Mouse (Mus musculus) right cerebral cortex, postnatal 36 days (tissue): Measurements from ENCODE around the gene Ankrd26.
A peak's percentile ranks its signal among the peaks of the same experiment; 100 is the strongest.
"Not testable (repeated sequence)": the region's sequence is repeated elsewhere in the genome, so short reads cannot be mapped to it uniquely, and the experiment has no call there.

Source experiments
- DNase-seq, 2 experiments: peaks; one replicate each; pipeline ENCODE4 v3.0.0; 2022; ENCODE audit warnings: low spot score in 2 of 2, mixed read lengths in 1 of 2

Gene Ankrd26

DNA sequence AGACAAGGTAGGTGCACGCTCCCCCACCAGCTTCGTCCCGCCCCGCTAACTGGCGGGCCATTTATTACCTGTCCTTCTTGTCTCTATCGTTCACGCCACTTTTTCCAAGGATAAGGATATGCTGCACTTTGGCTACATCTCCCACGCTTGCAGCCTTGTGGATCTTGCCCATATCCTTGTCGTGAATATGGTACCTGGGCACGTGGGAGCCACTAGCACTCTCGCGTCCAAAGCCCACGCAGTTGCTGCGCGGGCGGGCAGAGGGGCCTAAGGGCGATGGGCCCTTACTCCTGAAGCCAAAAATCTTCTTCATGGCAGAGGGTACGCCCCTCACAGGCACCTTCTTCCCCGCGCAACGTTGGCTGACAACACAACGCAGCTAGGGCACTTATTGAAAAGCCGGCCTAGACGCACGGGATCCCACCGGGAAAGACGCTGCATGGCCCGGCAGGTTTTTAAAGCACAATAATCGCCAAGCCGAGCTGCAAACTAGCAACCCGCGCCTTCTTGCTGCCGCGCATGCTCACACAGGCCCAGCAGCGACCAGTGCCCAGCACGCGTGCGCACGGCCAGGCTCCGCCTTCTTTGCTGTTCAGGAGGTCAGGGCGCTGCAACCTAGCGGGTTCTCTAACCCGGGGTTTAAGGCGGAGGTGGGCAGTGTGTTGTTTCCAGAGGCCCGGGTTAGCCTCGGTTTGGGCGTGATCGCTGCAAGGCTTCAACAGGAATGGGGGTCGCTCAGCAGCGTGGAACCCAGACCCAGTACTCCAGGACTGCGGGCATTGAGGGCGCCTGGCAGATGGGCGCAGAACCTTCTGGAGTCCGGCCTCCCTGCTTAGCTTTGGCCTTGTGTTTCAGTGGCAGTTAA lies at the start of gene Ankrd26:
Gene Ankrd26 (minus strand): TSS at position 482 of the 865 bp plus-strand sequence.
- peak; percentile 86 to 88 for DNase-seq

GRCm38 (mm10) chr6:118608906-118609305 lies 46.9 kb upstream of the Ankrd26 start:
- DNase-seq: no peak

- no peak for DNase-seq
Observed at GRCm38 (mm10) chr6:118605974-118606373, 43.9 kb upstream of the Ankrd26 start.

DNA sequence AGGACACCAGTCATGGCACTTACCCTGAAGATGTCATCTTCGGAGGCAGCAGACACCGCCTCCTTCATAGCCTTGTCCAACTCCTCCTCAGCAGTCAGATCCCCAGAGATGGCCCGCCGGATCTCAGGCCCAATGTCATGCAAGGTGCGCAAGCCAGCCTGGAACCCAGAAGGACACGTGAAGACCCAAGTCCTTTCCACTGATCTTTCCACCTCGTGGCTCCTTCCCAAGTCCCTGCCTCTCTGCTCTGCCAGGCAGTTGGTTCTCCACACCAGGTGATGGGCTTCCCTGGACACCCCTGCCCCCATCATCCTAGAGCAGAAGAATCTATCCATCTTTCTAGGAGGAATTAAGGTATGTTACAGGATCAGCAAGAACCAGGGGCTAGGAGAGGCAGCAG lies 41.8 kb upstream of the Ankrd26 start:
- DNase-seq: no peak

DNA sequence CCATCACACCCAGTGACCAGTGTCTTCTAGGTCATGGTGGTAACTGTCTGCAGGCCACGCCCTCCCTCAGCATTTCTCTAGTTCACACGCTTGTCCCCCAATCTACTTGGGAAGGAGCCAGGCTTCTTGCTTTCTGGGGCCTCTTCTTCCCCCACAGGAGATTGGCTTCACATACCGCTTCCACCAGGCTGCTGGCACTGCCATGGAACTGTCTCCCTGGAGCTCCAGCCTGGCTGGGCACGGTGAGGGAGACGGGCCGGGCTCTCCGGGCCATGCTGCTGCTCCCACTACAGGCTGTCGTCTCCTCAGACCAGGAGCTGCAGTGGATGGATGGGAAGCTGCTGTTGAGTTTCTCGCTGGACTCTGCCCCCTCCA lies 33.6 kb upstream of the Ankrd26 start:
- DNase-seq: no peak

- DNase-seq: peak in 1 of 2 experiments; percentile 60
Observed at GRCm38 (mm10) chr6:118594833-118595680, 33.0 kb upstream of the Ankrd26 start.

DNA sequence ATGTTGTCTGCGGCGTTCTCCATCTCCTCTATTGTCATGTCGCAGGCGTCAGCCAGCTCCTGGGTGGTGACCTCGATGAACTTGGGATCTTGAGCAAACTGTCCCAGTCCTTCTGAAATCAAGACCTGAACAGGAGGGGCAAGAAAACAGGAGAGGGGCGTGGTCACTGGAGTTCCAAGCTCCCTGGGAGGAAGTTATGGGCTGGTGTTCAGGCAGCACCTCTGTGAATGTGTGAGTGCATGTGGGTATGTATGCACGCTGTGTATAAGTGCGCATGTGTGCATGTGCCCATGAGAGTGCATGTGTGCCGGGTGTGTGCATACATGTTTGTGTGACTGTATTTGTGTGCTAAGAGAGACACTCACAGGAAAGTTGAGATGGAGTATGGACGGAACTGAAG lies 32.0 kb upstream of the Ankrd26 start:
- no peak for DNase-seq

DNA sequence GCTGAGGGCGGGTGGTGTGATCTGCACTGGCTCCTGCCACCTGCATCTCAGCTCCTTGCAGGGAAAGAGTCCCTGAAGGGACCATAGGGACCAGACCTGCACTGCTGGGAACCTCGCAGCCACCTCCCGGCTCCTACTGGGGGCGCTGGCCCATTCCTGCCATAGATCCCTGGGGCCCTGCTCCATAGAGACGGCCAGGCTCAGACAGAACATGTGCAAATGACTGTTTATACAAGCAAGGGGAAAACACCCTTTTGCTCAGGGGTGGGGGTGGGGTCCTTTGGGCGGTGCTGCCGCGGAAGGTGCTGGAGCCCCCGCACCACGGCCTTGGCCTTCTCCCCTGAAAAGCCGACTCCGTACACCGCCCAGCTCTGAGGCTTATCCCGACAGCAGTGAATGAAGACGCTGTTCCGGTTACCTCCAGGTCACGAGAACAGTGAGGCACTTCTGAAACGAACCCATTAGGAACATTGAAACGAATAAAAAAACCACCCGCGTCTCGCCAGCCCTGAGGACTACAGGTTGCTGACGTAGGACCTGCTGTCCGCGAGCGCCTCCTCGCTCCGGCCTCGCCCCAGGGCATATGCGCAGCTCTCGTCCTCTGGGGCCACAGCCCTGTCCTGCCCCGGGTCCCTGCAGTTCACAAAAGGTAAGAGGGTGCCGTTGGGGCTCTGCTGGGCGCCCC lies 31.5 kb upstream of the Ankrd26 start:
- no peak for DNase-seq

- DNase-seq: no peak
Observed at GRCm38 (mm10) chr6:118592662-118593376, 30.8 kb upstream of the Ankrd26 start.

DNA sequence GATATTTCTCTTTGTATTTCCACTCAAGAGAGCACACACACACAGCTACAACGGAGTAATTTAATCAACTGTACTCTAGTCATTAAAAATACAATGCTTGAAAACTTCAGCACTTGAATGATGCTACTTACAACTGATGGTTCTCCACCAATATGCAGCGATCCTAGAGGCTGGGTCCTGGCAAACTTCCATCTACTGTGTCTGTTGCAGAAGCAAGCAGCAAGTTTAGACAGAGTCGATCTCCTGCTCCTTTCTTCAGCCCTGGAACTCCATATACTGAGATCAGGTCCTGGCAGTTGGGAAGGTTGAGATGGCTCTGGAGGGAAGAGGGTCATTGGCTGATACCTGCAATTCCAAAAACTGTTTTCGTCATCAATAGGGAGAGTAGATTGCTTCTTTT lies 16.7 kb upstream of the Ankrd26 start:
- not testable (repeated sequence) for DNase-seq

DNA sequence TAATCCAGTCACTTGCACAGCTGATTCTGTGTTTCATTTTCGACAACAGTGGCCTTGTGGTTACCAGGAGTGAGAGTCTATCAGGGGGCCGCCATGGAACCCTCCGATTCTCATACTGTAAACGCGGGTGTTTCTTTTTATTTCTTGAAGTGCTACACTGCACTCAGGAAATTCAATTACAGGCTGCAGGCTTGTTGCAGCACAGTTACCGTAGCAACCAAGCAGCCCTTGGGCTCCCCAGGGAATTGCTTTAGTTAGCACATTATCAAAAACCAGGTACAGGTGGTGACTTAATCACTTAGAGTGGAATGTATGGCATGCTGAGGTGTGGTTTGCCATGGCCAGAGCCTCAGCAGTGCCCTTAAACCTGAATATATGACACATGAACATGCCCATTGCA lies 12.3 kb upstream of the Ankrd26 start:
- no peak for DNase-seq

- no peak for DNase-seq
Observed at GRCm38 (mm10) chr6:118567816-118568215, 5.8 kb upstream of the Ankrd26 start.

GRCm38 (mm10) chr6:118561225-118561624 lies 801 bp downstream of the Ankrd26 start:
- no peak for DNase-seq

- no peak for DNase-seq
Observed at GRCm38 (mm10) chr6:118538627-118539026, 23.4 kb downstream of the Ankrd26 start.

- not testable (repeated sequence) for DNase-seq
Observed at GRCm38 (mm10) chr6:118537201-118537600, 24.8 kb downstream of the Ankrd26 start.

GRCm38 (mm10) chr6:118535321-118535720 lies 26.7 kb downstream of the Ankrd26 start:
- no peak for DNase-seq

DNA sequence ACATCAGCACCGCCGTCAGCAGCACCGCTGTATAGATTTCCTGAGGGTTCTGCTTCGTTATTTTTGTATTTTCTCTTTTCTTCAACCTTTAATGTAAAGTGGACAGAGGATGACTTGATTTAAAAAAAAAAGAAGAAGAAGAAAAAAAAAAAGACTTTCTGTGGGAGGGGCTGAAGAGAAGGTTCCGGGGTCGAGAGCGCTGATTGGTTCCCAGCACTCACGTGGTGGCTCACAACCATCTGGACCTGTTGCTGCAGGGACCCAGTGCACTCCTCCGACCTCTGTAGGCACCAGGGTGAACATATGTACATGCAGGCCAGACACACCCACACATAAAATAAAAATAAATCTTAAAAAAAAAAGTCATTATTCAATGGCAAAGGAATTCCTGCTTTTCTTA lies 28.6 kb downstream of the Ankrd26 start:
- no peak for DNase-seq

- DNase-seq: no peak
Observed at GRCm38 (mm10) chr6:118520668-118521067, 41.4 kb downstream of the Ankrd26 start.

- no peak for DNase-seq
Observed at GRCm38 (mm10) chr6:118513335-118514012, 48.6 kb downstream of the Ankrd26 start.

- DNase-seq: no peak
Observed at GRCm38 (mm10) chr6:118499010-118499409, 63.0 kb downstream of the Ankrd26 start.

- DNase-seq: no peak
Observed at GRCm38 (mm10) chr6:118482125-118482524, 79.9 kb downstream of the Ankrd26 start.
